Mouse (Mus musculus) cerebellum, adult 11-12 months (tissue): ENCODE data around the gene Psmb9.
A peak's percentile ranks its signal among the peaks of the same experiment; 100 is the strongest.
"Not testable (repeated sequence)": the region's sequence is repeated elsewhere in the genome, so short reads cannot be mapped to it uniquely, and the experiment has no call there.

ENCODE experiments used
- DNase-seq: peaks from one replicate; pipeline ENCODE4 v3.0.0; 2022

Psmb9 gene

GRCm38 (mm10) chr17:34179913-34180859 lies 7.4 kb downstream of the Psmb9 start:
- DNase-seq = no peak

GRCm38 (mm10) chr17:34179019-34179418 lies 8.5 kb downstream of the Psmb9 start:
- DNase-seq = no peak

GRCm38 (mm10) chr17:34177179-34177578 lies 10.4 kb downstream of the Psmb9 start:
- DNase-seq = no peak

GRCm38 (mm10) chr17:34174075-34174474 lies 13.5 kb downstream of the Psmb9 start:
- DNase-seq = no peak

GRCm38 (mm10) chr17:34172528-34172927 lies 15.0 kb downstream of the Psmb9 start:
- DNase-seq = no peak

GRCm38 (mm10) chr17:34170877-34171498 lies 16.6 kb downstream of the Psmb9 start:
- peak; percentile 37 for DNase-seq

- DNase-seq = no peak
Observed at GRCm38 (mm10) chr17:34170487-34170876, 17.1 kb downstream of the Psmb9 start.

- no peak for DNase-seq
Observed at GRCm38 (mm10) chr17:34169279-34169678, 18.3 kb downstream of the Psmb9 start.

- no peak for DNase-seq
Observed at GRCm38 (mm10) chr17:34165033-34165730, 22.4 kb downstream of the Psmb9 start.

- DNase-seq = no peak
Observed at GRCm38 (mm10) chr17:34164202-34164895, 23.2 kb downstream of the Psmb9 start.

- DNase-seq = no peak
Observed at GRCm38 (mm10) chr17:34155534-34155933, 32.0 kb downstream of the Psmb9 start.

- DNase-seq = no peak
Observed at GRCm38 (mm10) chr17:34152923-34153322, 34.6 kb downstream of the Psmb9 start, which contains the start of gene H2-DMb1. Gene H2-DMb1 (plus strand): TSS chr17:34153072.

- DNase-seq = no peak
Observed at GRCm38 (mm10) chr17:34144960-34145371, 42.6 kb downstream of the Psmb9 start.

GRCm38 (mm10) chr17:34144221-34144620 lies 43.3 kb downstream of the Psmb9 start:
- DNase-seq = not testable (repeated sequence)

GRCm38 (mm10) chr17:34143461-34143860 lies 44.1 kb downstream of the Psmb9 start:
- no peak for DNase-seq

- DNase-seq = peak; percentile 11
Observed at GRCm38 (mm10) chr17:34143033-34143432, 44.5 kb downstream of the Psmb9 start, which contains the start of gene H2-DMb2. Gene H2-DMb2 (plus strand): TSS chr17:34143307.

GRCm38 (mm10) chr17:34142456-34143010 lies 45.0 kb downstream of the Psmb9 start:
- DNase-seq = no peak

GRCm38 (mm10) chr17:34141448-34141847 lies 46.1 kb downstream of the Psmb9 start:
- DNase-seq = no peak

GRCm38 (mm10) chr17:34140240-34140639 lies 47.3 kb downstream of the Psmb9 start:
- no peak for DNase-seq

GRCm38 (mm10) chr17:34139416-34139815 lies 48.1 kb downstream of the Psmb9 start:
- peak; percentile 5 for DNase-seq

- no peak for DNase-seq
Observed at GRCm38 (mm10) chr17:34138655-34139054, 48.9 kb downstream of the Psmb9 start.

- peak; percentile 13 for DNase-seq
Observed at GRCm38 (mm10) chr17:34137601-34138000, 50.0 kb downstream of the Psmb9 start.
